9 mouse cellular contexts compared by ENCODE assay signal in genomic region chr5:130139393-130139792, GRCm38 (mm10). TPM values are rescaled to one million over a fixed set of nuclear protein-coding genes. Genes with fewer than 3 reads are reported as not detected.
DNase-seq lines count a peak whose midpoint lies in the region; ATAC-seq lines count a peak whose summit lies in the region.
"Had no signal": no experiment of that assay in that cellular context is flagged by ENCODE, and none has a peak within 500 bp of the region (broad histone marks: within the 10 kb centered on the region; RNA-seq: fewer than 3 reads in every experiment).

No protein-coding gene starts in this region.

- WGBS in heart, embryonic 11.5 days (ENCODE audit: insufficient replicate concordance), result 25% methylated on average over 8 of the region's 8 CpGs
- WGBS in heart, embryonic 10.5 days, result 26% methylated on average over 8 of the region's 8 CpGs

- H3K9ac ChIP-seq in heart, embryonic 11.5 days (ENCODE audit: low read depth, low read length), result no peak overlapping the region
- H3K9ac ChIP-seq: midbrain, embryonic 12.5 days had no signal

- H3K9me3 ChIP-seq in heart, embryonic 11.5 days (replicated peaks; ENCODE audit: control insufficient read depth, low read length), result no peaks in the 10 kb centered on the region
- no peaks in the 10 kb centered on the region for H3K9me3 ChIP-seq in heart, embryonic 10.5 days
- H3K9me3 ChIP-seq: midbrain, embryonic 12.5 days had no signal

- H3K27me3 ChIP-seq in heart, embryonic 11.5 days (ENCODE audit: control insufficient read depth, insufficient read depth, low read length), result peaks cover 16% of the 10 kb centered on the region
- peaks cover 31% of the 10 kb centered on the region for H3K27me3 ChIP-seq in heart, embryonic 10.5 days (ENCODE audit: insufficient read depth, poor library complexity, severe bottlenecking)
- no peaks in the 10 kb centered on the region for H3K27me3 ChIP-seq in splenic B cell, adult 2 months (ENCODE audit: control insufficient read depth, insufficient read depth, low read length, poor library complexity, severe bottlenecking)
- H3K27me3 ChIP-seq: midbrain, embryonic 12.5 days had no signal

- DNase-seq in heart, adult 18-20 months, result peak; percentile 78 to 95
- DNase-seq in adrenal gland, adult (ENCODE audit: inconsistent age in 2 of 2, low spot score in 1 of 2), result peak; percentile 79 to 95
- DNase-seq in embryo, embryonic 10.5 days (ENCODE audit: low spot score), result peak; percentile 89
- DNase-seq in heart, embryonic 10.5 days (ENCODE audit: low spot score), result peak; percentile 78
- peak; percentile 51 to 67 for DNase-seq in layer of hippocampus, postnatal 36 days
- peak; percentile 21 to 52 for DNase-seq in monocyte, adult 2 months (ENCODE audit: low read depth in 1 of 2, low spot score in 2 of 2)
- DNase-seq in splenic B cell, adult 2 months (ENCODE audit: low read depth, low spot score), result peak; percentile 84

- H3K36me3 ChIP-seq in heart, embryonic 11.5 days (ENCODE audit: control insufficient read depth, insufficient read depth, low read length), result no peaks in the 10 kb centered on the region; the same call in 1 of the 2 replicates
- peaks cover 5% of the 10 kb centered on the region for H3K36me3 ChIP-seq in heart, embryonic 10.5 days
- no peaks in the 10 kb centered on the region; the same call in 1 of the 2 replicates for H3K36me3 ChIP-seq in splenic B cell, adult 2 months (ENCODE audit: control insufficient read depth, insufficient read depth, low read length, poor library complexity, severe bottlenecking)

- no peak overlapping the region for H3K4me2 ChIP-seq in heart, embryonic 11.5 days
- H3K4me2 ChIP-seq: midbrain, embryonic 12.5 days had no signal

- H3K4me3 ChIP-seq in heart, embryonic 11.5 days (ENCODE audit: low read depth, low read length), result no peak overlapping the region
- H3K4me3 ChIP-seq in heart, embryonic 10.5 days, result no peak overlapping the region
- H3K4me3 ChIP-seq: midbrain, embryonic 12.5 days had no signal

- H3K4me1 ChIP-seq in heart, embryonic 11.5 days (ENCODE audit: control insufficient read depth, insufficient read depth, low read length), result peaks cover 4% of the 10 kb centered on the region; the same call in 1 of the 2 replicates
- H3K4me1 ChIP-seq in heart, embryonic 10.5 days, result peaks cover 7% of the 10 kb centered on the region; the same call in 1 of the 2 replicates

- ATAC-seq in heart, embryonic 11.5 days (replicated peaks; ENCODE audit: insufficient number of reproducible peaks, low FRiP score, low TSS enrichment), result no peak

- H3K27ac ChIP-seq in heart, embryonic 11.5 days (ENCODE audit: low read depth, low read length), result no peak overlapping the region
- no peak overlapping the region for H3K27ac ChIP-seq in heart, embryonic 10.5 days
- H3K27ac ChIP-seq: midbrain, embryonic 12.5 days had no signal

RNA-seq across cellular contexts. Expression of gene Kctd7, which starts 5.3 kb away (rescaled TPM):
- 1 to 10 TPM; 1.9 to 3.0 TPM for total RNA-seq in heart, adult 18-20 months (2021)
- polyA plus RNA-seq in heart, embryonic 11.5 days (2014; fragmentation: Nextera tagmentation; extraction: Ambion mirVana), result 3.0 and 5.5 TPM in 2 replicates
- 4.4 and 4.8 TPM in 2 replicates for polyA plus RNA-seq in heart, embryonic 10.5 days (2016; fragmentation: Nextera tagmentation; extraction: Ambion mirVana)
- 10 to 100 TPM in 1 of 2 experiments, 1 to 10 TPM in 1; 9.8 to 13.0 TPM for total RNA-seq in layer of hippocampus, postnatal 36 days (2021)

RNA-seq across cellular contexts. Expression of gene Rabgef1, which starts 32.2 kb away (rescaled TPM):
- total RNA-seq in heart, adult 18-20 months (2021), result 10 to 100 TPM; 23.4 to 24.9 TPM
- 20.8 and 22.0 TPM in 2 replicates for polyA plus RNA-seq in heart, embryonic 11.5 days (2014; fragmentation: Nextera tagmentation; extraction: Ambion mirVana)
- polyA plus RNA-seq in heart, embryonic 10.5 days (2016; fragmentation: Nextera tagmentation; extraction: Ambion mirVana), result 21.2 and 25.5 TPM in 2 replicates
- 10 to 100 TPM; 51.3 to 53.3 TPM for total RNA-seq in layer of hippocampus, postnatal 36 days (2021)

Comparison
In these comparisons a context has a peak if more than half of its experiments do, and no peak if none do; other contexts are left out.
1. DNase-seq: peak in every context shown above with its lines; median percentile 89 in embryo, embryonic 10.5 days; 87 in adrenal gland, adult; 86 in heart, adult 18-20 months; 84 in splenic B cell, adult 2 months; 78 in heart, embryonic 10.5 days; 59 in layer of hippocampus, postnatal 36 days; 36 in monocyte, adult 2 months.